Mouse (Mus musculus): ENCODE results near the gene Fam114a1. TPM values are rescaled to one million over a fixed set of nuclear protein-coding genes. Genes with fewer than 3 reads are reported as not detected.

Fam114a1 gene
- polyA plus RNA-seq, 3 experiments from 2014 or later: 0.82 to 3.7 (median 3.4) TPM

GRCm38 (mm10) chr5:65005251-65005650 is 35.4 kb downstream of the Fam114a1 start:
- peak; percentile 33 for ATAC-seq

DNA sequence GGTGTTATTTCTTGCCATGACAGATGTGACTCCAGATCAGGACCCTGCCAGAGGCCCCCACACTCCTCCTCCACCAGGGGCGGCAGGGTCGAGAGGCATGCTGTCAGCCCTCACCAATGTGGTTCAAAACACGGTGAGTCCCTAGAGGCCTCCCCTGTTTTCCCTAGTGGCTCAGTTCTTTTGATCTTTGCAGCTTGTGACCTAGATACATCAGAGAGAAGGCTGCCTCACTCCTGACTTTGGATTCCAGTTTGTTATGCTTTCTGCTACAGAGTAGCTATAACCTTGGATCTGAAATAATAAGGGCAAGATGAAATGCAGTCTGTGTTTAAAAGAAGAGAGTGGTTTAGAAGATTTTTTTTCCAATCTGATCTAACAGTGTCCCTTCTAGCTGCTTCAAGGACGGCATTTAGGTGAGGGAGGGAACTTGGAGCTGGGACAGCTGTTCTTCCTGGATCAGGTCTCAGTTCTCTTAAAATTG is 36.2 kb downstream of the Fam114a1 start:
- peak; percentile 41 for ATAC-seq

GRCm38 (mm10) chr5:65011901-65012573 is 42.2 kb downstream of the Fam114a1 start:
- ATAC-seq: no peak

DNA sequence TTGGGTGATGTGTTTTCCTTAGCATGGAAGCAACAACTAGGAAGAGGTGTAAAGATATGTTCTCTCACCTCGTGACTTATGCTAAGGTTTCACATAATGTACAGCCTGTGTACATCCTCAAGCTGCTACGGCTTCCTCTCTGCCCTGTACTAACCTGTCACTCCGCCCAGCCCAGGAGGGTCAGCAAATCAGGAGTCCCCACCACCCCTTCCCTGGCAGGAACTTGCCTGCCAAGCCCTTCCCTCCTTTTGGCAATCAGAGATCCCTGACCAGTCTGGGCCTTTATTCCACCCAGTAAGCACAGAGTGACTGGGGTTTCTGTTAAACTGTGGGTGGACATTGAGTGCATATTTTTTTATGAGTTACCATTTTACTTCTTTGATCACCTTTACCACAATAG is 45.6 kb downstream of the Fam114a1 start:
- no peak for ATAC-seq

DNA sequence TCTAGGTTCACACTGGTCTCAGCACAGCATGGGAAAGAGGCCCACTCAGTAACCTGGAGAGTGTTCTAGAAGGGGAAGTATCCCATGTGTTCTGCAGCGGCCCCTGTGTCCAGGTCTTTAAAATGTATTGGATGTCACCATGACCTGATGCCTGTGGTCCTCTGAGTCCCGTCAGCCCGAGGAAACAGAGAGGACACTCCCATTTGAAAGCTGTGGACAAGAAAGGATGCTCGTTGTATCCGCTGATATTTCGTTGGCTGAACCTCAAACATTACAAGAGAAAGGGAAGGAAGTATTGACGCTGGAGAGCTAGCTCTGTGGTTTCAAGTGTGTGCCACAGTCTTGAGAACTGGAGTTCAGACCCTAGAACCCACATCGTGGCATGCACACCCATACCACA is 49.2 kb downstream of the Fam114a1 start:
- ATAC-seq: peak; percentile 60

- ATAC-seq: peak; percentile 73
Measured at GRCm38 (mm10) chr5:65019823-65020222, 50.0 kb downstream of the Fam114a1 start.

DNA sequence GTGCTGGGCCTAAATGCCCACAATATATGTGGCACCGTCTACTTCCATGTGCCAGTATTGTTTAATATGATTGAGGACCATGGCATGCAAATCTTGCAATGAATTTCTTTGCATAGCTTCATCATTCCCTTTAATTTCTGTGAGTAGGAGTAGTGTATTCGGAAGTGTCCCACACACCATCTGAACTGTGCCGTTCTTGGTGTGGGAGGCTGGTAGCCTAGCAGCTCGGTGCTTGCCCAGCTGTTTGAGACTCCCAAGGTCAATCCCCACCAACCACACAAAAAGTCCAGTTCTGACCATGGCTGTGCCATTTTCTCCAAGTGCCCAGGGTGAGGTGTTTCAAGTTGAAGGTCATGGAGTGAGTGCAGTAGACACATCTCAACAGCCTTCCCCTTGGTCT is 52.1 kb downstream of the Fam114a1 start:
- ATAC-seq: no peak

DNA sequence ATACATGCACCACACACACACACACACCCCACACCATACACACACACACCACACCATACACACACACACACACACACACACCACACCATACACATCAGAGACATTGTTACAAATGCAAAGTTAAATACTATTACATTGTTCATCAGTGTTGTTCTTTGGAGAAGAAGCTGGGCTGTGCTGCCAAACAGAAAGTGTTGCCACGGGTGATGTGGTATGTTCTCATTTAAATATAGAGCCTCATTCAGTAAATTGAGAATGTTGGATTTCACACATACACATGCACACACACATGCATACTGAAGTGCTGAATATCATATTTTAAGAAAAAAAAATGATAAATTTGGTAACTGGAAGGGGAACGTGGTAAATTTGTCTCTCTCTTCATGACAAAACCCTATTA is 54.8 kb downstream of the Fam114a1 start:
- no peak for ATAC-seq

- ATAC-seq: peak; percentile 95
Measured at GRCm38 (mm10) chr5:65025916-65026315, 56.0 kb downstream of the Fam114a1 start.

DNA sequence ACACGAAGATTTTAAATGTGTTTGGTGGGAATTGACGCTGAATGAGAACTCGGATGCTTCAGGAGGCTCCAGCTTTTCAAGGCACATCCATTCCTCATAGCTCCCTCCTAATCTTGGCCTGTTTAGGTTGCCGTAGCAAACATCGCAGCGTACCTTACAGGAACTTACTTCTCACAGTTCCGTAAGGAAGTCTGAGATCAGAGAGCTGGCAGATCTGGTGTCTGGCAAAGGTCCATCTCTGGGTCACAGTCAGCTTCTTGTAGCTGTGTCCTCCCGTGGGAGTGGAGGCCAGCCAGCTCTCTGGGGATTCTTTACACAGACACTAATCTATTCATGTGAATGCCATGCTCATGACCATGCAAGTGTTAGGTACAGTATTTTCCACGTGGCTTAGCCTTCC is 56.9 kb downstream of the Fam114a1 start:
- ATAC-seq: no peak

DNA sequence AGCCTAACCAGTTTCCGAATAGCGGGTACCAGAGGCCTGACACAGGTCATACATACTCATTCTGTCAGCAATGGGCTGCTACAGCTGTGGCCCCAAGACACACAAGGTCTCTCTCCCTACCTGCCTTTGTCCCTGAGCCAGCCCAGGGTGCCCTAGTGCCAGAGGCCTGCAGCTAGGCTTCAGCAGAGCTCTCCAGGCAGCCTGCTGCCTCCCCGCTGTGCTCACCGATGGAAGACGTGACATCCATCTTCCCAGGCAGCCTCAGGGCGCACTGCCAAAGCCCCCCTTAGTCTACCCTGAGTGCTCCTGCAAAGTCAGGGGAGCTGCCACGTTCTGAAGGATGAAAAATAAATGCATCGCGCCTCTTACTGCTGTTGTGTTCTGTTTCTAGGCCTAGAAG is 58.1 kb downstream of the Fam114a1 start:
- ATAC-seq: no peak

- ATAC-seq: no peak
Measured at GRCm38 (mm10) chr5:65036597-65036996, 66.7 kb downstream of the Fam114a1 start.

DNA sequence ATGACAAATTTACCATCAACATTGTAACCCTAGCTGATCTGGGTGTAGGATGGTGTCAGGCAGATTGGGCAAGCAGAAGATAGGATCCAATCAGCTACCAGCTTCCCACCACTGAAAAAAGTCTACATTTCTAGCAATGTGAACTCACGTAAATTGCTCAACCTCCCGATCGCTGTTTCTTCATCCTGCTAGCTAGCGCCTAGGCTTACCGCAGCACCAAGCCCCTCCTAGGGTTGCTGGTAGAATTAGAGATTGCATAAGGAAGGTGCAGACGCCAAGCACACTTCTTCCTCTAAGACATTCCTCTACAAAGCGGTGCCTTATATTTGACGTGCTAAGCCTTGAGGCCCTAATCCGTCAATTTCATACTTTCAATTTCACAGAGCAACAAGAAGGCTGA is 68.4 kb downstream of the Fam114a1 start:
- ATAC-seq: no peak

DNA sequence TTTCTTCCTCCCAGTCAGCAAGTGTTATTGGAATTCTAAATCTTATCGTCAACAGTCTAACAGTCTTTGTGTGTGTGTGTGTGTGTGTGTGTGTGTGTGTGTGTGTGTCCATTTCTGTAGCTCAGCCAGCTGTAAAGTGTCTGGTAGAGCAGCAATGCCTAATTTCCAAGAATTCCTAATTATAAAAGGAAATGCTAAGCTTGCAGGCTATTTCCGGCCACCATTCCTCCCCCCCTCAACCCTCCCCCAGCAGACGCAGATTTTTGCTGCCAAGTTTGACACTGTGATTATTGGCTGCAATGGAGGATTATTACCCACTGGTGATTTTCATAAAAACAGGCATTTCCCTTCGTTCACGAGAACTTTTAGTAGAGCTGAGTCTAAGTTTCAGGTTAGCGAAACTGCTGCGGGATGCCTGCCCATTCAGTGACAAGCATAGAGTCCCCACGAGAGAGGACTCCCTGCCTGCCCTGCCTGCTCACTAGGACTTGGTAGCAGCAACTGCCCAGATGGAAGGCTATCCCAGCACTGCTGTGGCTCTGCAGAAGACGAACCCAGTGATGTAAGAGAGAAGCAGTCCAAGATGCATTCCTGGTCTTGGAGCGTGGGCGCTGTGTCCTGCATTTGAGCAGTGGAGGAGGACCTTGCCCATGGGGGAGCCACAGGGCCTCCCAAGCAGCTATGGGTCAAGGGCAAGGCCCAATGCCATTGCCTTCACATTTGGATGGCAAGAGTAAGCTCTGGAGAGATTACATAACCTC is 69.1 kb downstream of the Fam114a1 start:
- no peak for ATAC-seq

GRCm38 (mm10) chr5:65040463-65040862 is 70.6 kb downstream of the Fam114a1 start:
- no peak for ATAC-seq

DNA sequence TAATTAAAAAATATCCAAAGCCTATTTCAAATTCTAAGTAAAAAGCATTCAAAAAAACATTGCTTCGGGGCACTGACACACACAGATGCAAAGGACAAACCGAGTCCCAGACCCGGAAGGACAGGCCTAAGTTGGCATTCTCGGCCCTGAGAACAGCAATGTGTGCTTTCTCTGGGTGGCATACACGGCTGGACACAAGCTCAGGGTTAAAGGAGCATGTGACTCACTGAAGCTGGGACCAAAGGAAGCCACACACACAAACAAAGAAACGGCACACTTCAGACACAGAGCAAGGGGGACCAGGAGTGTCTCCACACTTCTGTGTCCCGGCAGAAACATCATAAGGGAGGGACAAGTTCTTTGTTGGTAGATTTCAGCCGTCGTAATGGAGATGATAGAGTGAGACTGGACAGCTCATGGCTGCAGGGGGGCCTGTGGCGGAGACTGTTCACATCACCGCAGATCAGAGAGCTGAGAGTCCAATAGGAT is 73.6 kb downstream of the Fam114a1 start:
- ATAC-seq: no peak

DNA sequence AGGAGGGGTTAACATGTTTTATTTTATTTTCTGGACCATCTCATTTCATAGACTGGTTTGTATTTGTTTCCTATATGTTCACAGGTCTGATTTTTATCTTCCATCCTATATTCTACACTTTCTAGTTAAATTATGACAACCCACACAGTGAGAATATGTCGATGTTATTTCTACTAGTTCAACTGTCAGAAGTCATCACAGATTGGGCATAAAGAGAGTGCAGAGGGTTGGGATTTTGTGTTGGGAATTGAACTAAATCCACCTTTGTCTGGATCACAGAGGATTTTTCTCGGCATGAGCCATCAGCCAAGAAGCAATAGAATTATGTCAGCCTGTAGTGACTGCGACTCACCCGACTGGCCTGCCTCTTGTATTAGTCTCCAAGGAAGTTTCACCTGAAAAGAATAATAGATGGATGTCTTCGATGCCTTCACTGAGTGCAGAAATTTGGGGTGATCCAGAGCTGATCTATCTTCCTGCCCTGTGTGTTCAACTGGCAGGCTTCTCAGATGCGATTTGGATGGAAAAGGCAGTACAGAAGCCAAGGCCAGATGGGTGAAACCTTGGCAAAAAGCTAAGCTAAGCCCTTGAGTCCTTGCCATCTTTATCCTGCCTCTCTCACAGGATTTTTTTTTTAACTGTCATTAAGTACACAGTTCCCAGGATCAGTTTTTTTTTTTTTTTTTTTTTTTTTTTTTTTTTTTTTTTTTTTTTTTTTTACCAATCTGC is 75.9 kb downstream of the Fam114a1 start:
- ATAC-seq: no peak

DNA sequence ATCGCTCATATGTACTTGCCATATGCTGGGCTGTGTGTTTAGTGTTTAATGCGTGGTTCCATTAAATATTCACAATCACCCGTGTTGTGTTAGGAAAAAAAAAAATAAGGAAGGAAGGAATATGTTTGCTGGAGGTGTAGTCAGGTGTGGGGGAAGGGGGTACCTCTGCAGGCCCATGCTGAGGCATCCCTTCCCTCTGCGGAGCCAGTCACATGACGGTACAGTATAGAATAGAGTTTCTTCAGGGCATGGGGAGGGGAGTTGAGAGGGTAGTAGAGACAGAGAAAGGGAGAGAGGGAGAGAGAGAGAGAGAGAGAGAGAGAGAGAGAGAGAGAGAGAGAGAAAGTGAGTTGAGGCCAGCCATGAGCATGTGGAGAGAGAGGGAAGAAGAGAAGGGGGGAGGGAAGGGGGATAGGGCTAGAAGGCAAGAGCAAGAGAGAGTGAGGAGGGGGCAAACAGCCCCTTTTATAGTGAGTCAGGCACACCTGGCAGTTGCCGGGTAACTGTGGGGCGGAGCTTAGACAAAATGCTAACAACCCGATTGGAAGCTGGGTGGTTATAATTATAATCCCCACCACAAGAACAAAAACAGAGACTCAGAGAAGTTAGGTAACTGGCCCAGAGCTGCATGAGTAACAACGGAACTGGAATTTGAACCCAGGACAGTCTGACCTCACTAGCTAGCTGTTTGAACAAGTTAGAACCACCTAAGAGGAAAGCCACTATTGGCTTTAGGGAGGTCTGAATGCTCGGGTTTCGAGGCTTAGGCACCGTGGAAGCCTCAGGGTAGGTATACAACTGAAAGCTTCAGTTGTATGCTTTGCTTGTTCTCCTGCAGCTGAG is 76.8 kb downstream of the Fam114a1 start:
- ATAC-seq: no peak

GRCm38 (mm10) chr5:65047285-65047855 is 77.5 kb downstream of the Fam114a1 start:
- ATAC-seq: no peak

GRCm38 (mm10) chr5:65049880-65050279 is 80.0 kb downstream of the Fam114a1 start:
- no peak for ATAC-seq

GRCm38 (mm10) chr5:65051513-65051912 is 81.6 kb downstream of the Fam114a1 start:
- no peak for ATAC-seq

- no peak for ATAC-seq
Measured at GRCm38 (mm10) chr5:65057596-65057995, 87.7 kb downstream of the Fam114a1 start.

Data from inflammation-experienced regulatory T-cells, adult 6 months (primary cell).